In the genomic region with DNA sequence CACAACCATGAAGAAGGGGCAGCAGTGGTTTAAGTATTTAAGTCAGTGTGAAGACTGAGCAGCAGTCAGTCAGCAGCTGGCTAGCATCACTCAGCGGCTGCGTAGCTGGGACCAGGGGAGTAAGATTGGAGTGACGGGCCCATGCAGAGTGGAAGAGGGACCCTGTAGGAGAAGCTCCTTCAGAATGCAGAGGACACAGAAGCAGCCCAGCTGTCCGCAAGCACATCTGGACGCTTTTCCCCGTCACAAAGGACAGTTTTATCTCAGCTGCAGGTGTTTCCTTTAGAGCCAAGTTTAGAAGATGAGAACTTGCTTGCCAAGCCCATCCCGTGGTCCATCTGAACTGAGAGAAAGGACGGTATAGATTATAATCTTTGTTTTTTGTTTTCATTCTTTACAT, we compare ENCODE assay signal across 32 mouse cellular contexts. TPM values are rescaled to one million over a fixed set of nuclear protein-coding genes. Genes with fewer than 3 reads are reported as not detected.
DNase-seq lines count a peak whose midpoint lies in the region; ATAC-seq and TF ChIP-seq lines count a peak whose summit lies in the region.
"Had no signal": no experiment of that assay in that cellular context is flagged by ENCODE, and none has a peak within 500 bp of the region (broad histone marks: within the 10 kb centered on the region; RNA-seq: fewer than 3 reads in every experiment).

No protein-coding gene starts in this region.

- H3K9me3 ChIP-seq in midbrain, embryonic 11.5 days (ENCODE audit: control insufficient read depth, low read length) = no peaks in the 10 kb centered on the region
- H3K9me3 ChIP-seq in midbrain, embryonic 16.5 days (replicated peaks; ENCODE audit: control insufficient read depth, low read length, poor library complexity, severe bottlenecking) = no peaks in the 10 kb centered on the region
- H3K9me3 ChIP-seq in CH12.LX (replicated peaks; ENCODE audit: low read length) = peaks cover 4% of the 10 kb centered on the region
- no peaks in the 10 kb centered on the region for H3K9me3 ChIP-seq in kidney, embryonic 15.5 days (replicated peaks)
- H3K9me3 ChIP-seq: embryonic facial prominence, embryonic 15.5 days; forebrain, embryonic 13.5 days; limb, embryonic 10.5 days; limb, embryonic 15.5 days; liver, embryonic 13.5 days; neural tube, embryonic 15.5 days; stomach, embryonic 15.5 days had no signal

- DNase-seq in heart, postnatal 4 days = peak; percentile 37
- no peak for DNase-seq in heart, adult 18-20 months
- DNase-seq in midbrain, embryonic 11.5 days (ENCODE audit: low spot score, missing footprints) = peak; percentile 56
- peak; percentile 62 for DNase-seq in CH12.LX (ENCODE audit: extremely low read depth)
- DNase-seq in lung, postnatal 4 days = peak; percentile 9 to 59
- DNase-seq: adrenal gland, adult 2 months; adrenal gland, postnatal 36 days; cerebellum, adult 18-20 months; cerebellum, postnatal 10 days; gastrocnemius, postnatal 25 days; kidney, adult 9 months; kidney, postnatal 14 days; layer of hippocampus, adult 9-11 months; liver, embryonic 13.5 days; midbrain, embryonic 14.5 days; retina, postnatal 1 day; right cerebral cortex, postnatal 14 days had no signal

- no peaks in the 10 kb centered on the region for H3K36me3 ChIP-seq in midbrain, embryonic 11.5 days (ENCODE audit: control insufficient read depth, insufficient read depth, low read length)
- H3K36me3 ChIP-seq in midbrain, embryonic 16.5 days (ENCODE audit: control insufficient read depth, insufficient read depth, low read length) = peaks cover 2% of the 10 kb centered on the region; the same call in 1 of the 2 replicates
- peaks cover 17 to 25% of the 10 kb centered on the region in 2 experiments for H3K36me3 ChIP-seq in CH12.LX (replicated peaks in 1 of 2; ENCODE audit: control insufficient read depth in 1 of 2, insufficient read depth in 1 of 2, low read length in 1 of 2)
- H3K36me3 ChIP-seq in kidney, embryonic 15.5 days = peaks cover 15% of the 10 kb centered on the region

- WGBS in midbrain, embryonic 11.5 days = 81% methylated on average over 8 of the region's 8 CpGs
- 81% methylated on average over 8 of the region's 8 CpGs for WGBS in midbrain, embryonic 16.5 days
- 60% methylated on average over 8 of the region's 8 CpGs for WGBS in kidney, embryonic 15.5 days

- no peak for TF ChIP-seq RAD21 in CH12.LX (IDR thresholded peaks at IDR 0.05; ENCODE audit: low read depth, low read length)

- dilution Hi-C loops in CH12.LX (cut with MboI; ENCODE audit: extremely low pct_ligation_motif_present, extremely low pct_unique_long_range_greater_than_20kb, low sequenced_read_pairs) = no loop called here

- in situ Hi-C loops in CH12.LX (cut with MboI; ENCODE audit: low pct_ligation_motif_present, low pct_unique_long_range_greater_than_20kb, low sequenced_read_pairs) = loop anchor here (10.0 kb wide), 1 partner anchor 90 kb away; no protein-coding TSS in a partner anchor

- no peak overlapping the region for H3K4me3 ChIP-seq in midbrain, embryonic 11.5 days (ENCODE audit: low read depth, low read length)
- no peak overlapping the region for H3K4me3 ChIP-seq in midbrain, embryonic 16.5 days (ENCODE audit: low read depth, low read length)
- H3K4me3 ChIP-seq in CH12.LX (replicated peaks in 1 of 3; ENCODE audit: low read depth in 2 of 3, low read length in 2 of 3, poor library complexity in 1 of 3) = peak overlapping the region in 1 of 3 experiments; percentile 24
- H3K4me3 ChIP-seq in kidney, embryonic 15.5 days (replicated peaks) = no peak overlapping the region
- H3K4me3 ChIP-seq: embryonic facial prominence, embryonic 15.5 days; forebrain, embryonic 13.5 days; limb, embryonic 10.5 days; limb, embryonic 15.5 days; liver, embryonic 13.5 days; neural tube, embryonic 15.5 days; stomach, embryonic 15.5 days had no signal

- no peaks in the 10 kb centered on the region for H3K27me3 ChIP-seq in midbrain, embryonic 11.5 days (ENCODE audit: control insufficient read depth, insufficient read depth, low read length)
- H3K27me3 ChIP-seq in midbrain, embryonic 16.5 days (ENCODE audit: control insufficient read depth, insufficient read depth, low read depth, low read length) = no peaks in the 10 kb centered on the region
- H3K27me3 ChIP-seq in CH12.LX (replicated peaks) = no peaks in the 10 kb centered on the region
- no peaks in the 10 kb centered on the region for H3K27me3 ChIP-seq in kidney, embryonic 15.5 days
- H3K27me3 ChIP-seq: embryonic facial prominence, embryonic 15.5 days; forebrain, embryonic 13.5 days; limb, embryonic 15.5 days; neural tube, embryonic 15.5 days; stomach, embryonic 15.5 days had no signal

- no peak overlapping the region for H3K9ac ChIP-seq in midbrain, embryonic 11.5 days (ENCODE audit: low read length)
- no peak overlapping the region for H3K9ac ChIP-seq in midbrain, embryonic 16.5 days (ENCODE audit: low read depth, low read length)
- peak overlapping the region; percentile 70 for H3K9ac ChIP-seq in CH12.LX (ENCODE audit: insufficient read depth, low read depth)
- no peak overlapping the region for H3K9ac ChIP-seq in kidney, embryonic 15.5 days
- H3K9ac ChIP-seq: embryonic facial prominence, embryonic 15.5 days; forebrain, embryonic 13.5 days; hindbrain, embryonic 14.5 days; limb, embryonic 15.5 days; liver, embryonic 13.5 days; neural tube, embryonic 15.5 days; stomach, embryonic 15.5 days had no signal

- H3K27ac ChIP-seq in midbrain, embryonic 11.5 days (ENCODE audit: low read depth, low read length) = no peak overlapping the region
- no peak overlapping the region for H3K27ac ChIP-seq in midbrain, embryonic 16.5 days (ENCODE audit: low read length)
- H3K27ac ChIP-seq in CH12.LX (ENCODE audit: insufficient read depth, low read depth) = peak overlapping the region; percentile 86
- H3K27ac ChIP-seq in kidney, embryonic 15.5 days = no peak overlapping the region
- H3K27ac ChIP-seq: embryonic facial prominence, embryonic 15.5 days; forebrain, embryonic 13.5 days; hindbrain, embryonic 14.5 days; limb, embryonic 10.5 days; limb, embryonic 15.5 days; liver, embryonic 13.5 days; macrophage; neural tube, embryonic 15.5 days; stomach, embryonic 15.5 days had no signal

- ATAC-seq in midbrain, embryonic 11.5 days (ENCODE audit: low FRiP score) = no peak
- ATAC-seq in midbrain, embryonic 16.5 days = no peak
- no peak for ATAC-seq in kidney, embryonic 15.5 days (replicated peaks; ENCODE audit: low FRiP score)
- ATAC-seq: activated CD4-positive, CD25-positive, alpha-beta regulatory T cell, adult 4 months; forebrain, embryonic 13.5 days; intestine, postnatal 0 days had no signal

- no peak overlapping the region for H3K4me2 ChIP-seq in midbrain, embryonic 11.5 days
- H3K4me2 ChIP-seq in midbrain, embryonic 16.5 days (ENCODE audit: low read length) = no peak overlapping the region
- H3K4me2 ChIP-seq in CH12.LX (ENCODE audit: insufficient read depth, low read depth, poor library complexity, severe bottlenecking) = peak overlapping the region; percentile 93
- H3K4me2 ChIP-seq in kidney, embryonic 15.5 days = no peak overlapping the region
- H3K4me2 ChIP-seq: embryonic facial prominence, embryonic 15.5 days; forebrain, embryonic 13.5 days; hindbrain, embryonic 14.5 days; limb, embryonic 15.5 days; liver, embryonic 13.5 days; neural tube, embryonic 15.5 days; stomach, embryonic 15.5 days had no signal

- no peak for TF ChIP-seq CTCF in CH12.LX (conservative IDR thresholded peaks at IDR 0.05 in 1 of 2, IDR thresholded peaks at IDR 0.05 in 1 of 2; ENCODE audit: low read depth in 2 of 2, low read length in 2 of 2)

- TF ChIP-seq POLR2A in CH12.LX (IDR thresholded peaks at IDR 0.05; ENCODE audit: low read depth, low read length) = peak; percentile 15; the same call in 1 of the 2 replicates

- TF ChIP-seq EP300 in CH12.LX (IDR thresholded peaks at IDR 0.05; ENCODE audit: low read length) = peak; percentile 81

- no peaks in the 10 kb centered on the region for H3K4me1 ChIP-seq in midbrain, embryonic 11.5 days (ENCODE audit: control insufficient read depth, insufficient read depth, low read length)
- H3K4me1 ChIP-seq in midbrain, embryonic 16.5 days (ENCODE audit: control insufficient read depth, insufficient read depth, low read length) = no peaks in the 10 kb centered on the region
- H3K4me1 ChIP-seq in CH12.LX (ENCODE audit: control insufficient read depth in 1 of 2, insufficient read depth in 2 of 2) = peaks cover 13 to 46% of the 10 kb centered on the region in 2 experiments
- no peaks in the 10 kb centered on the region for H3K4me1 ChIP-seq in kidney, embryonic 15.5 days
- H3K4me1 ChIP-seq: limb, embryonic 10.5 days; limb, embryonic 15.5 days; stomach, embryonic 15.5 days had no signal

- H3K79me2 ChIP-seq in CH12.LX (replicated peaks; ENCODE audit: control insufficient read depth, extremely low read depth, insufficient read depth, poor library complexity, severe bottlenecking) = peaks cover 4% of the 10 kb centered on the region; the same call in 1 of the 2 replicates

RNA-seq across cellular contexts. Expression of gene Ube2j1, which starts 6.8 kb away (rescaled TPM):
- 10 to 100 TPM; 44.9 to 46.6 TPM for total RNA-seq in heart, postnatal 4 days (2021)
- total RNA-seq in heart, adult 18-20 months (2021) = 10 to 100 TPM; 38.7 to 43.1 TPM
- 59.6 and 62.8 TPM in 2 replicates for polyA plus RNA-seq in midbrain, embryonic 11.5 days (2014; fragmentation: Nextera tagmentation; extraction: Ambion mirVana)
- 63.2 and 66.4 TPM in 2 replicates for polyA plus RNA-seq in midbrain, embryonic 16.5 days (2015; fragmentation: Nextera tagmentation; extraction: Ambion mirVana)
- total RNA-seq in CH12.LX (2012; rRNA removed) = 64.3 and 70.0 TPM in 2 replicates
- total RNA-seq in CH12.LX (2014; rRNA removed) = 122 and 131 TPM in 2 replicates
- polyA plus RNA-seq in CH12.LX (2012; ENCODE audit: insufficient read length, low read depth) = 93.0 and 103 TPM in 2 replicates
- polyA plus RNA-seq in kidney, embryonic 15.5 days (2015; fragmentation: Nextera tagmentation; extraction: Ambion mirVana) = 44.7 and 48.9 TPM in 2 replicates

RNA-seq across cellular contexts. Expression of gene Gabrr2, which starts 38.4 kb away (rescaled TPM):
- not detected for total RNA-seq in heart, postnatal 4 days (2021)
- 1 to 10 TPM; 1.5 to 1.6 TPM for total RNA-seq in heart, adult 18-20 months (2021)
- polyA plus RNA-seq in midbrain, embryonic 11.5 days (2014; fragmentation: Nextera tagmentation; extraction: Ambion mirVana) = 0.26 and 0.30 TPM in 2 replicates
- 0.34 and 0.80 TPM in 2 replicates for polyA plus RNA-seq in midbrain, embryonic 16.5 days (2015; fragmentation: Nextera tagmentation; extraction: Ambion mirVana)
- total RNA-seq in CH12.LX (2012; rRNA removed) = 0.17 and 0.42 TPM in 2 replicates
- not detected in 2 replicates for total RNA-seq in CH12.LX (2014; rRNA removed)
- 0.31 and 0.59 TPM in 2 replicates for polyA plus RNA-seq in CH12.LX (2012; ENCODE audit: insufficient read length, low read depth)
- 0.36 TPM in 1 of 2 replicates, not detected in the other for polyA plus RNA-seq in kidney, embryonic 15.5 days (2015; fragmentation: Nextera tagmentation; extraction: Ambion mirVana)
- total RNA-seq: adrenal gland, adult 2 months; common myeloid progenitor, adult 5-6 weeks; ES-E14; left cerebral cortex, postnatal 10 days had no signal
- polyA plus RNA-seq: liver, embryonic 13.5 days; macrophage had no signal

RNA-seq across cellular contexts. Expression of gene Rragd, which starts 41.6 kb away (rescaled TPM):
- total RNA-seq in heart, postnatal 4 days (2021) = 10 to 100 TPM; 81.7 to 84.3 TPM
- 100 to 1,000 TPM in 1 of 2 experiments, 10 to 100 TPM in 1; 95.4 to 110 TPM for total RNA-seq in heart, adult 18-20 months (2021)
- 32.9 and 34.9 TPM in 2 replicates for polyA plus RNA-seq in midbrain, embryonic 11.5 days (2014; fragmentation: Nextera tagmentation; extraction: Ambion mirVana)
- polyA plus RNA-seq in midbrain, embryonic 16.5 days (2015; fragmentation: Nextera tagmentation; extraction: Ambion mirVana) = 38.3 and 39.4 TPM in 2 replicates
- 0.76 and 1.4 TPM in 2 replicates for total RNA-seq in CH12.LX (2012; rRNA removed)
- 0.46 and 0.49 TPM in 2 replicates for total RNA-seq in CH12.LX (2014; rRNA removed)
- 0.82 and 1.1 TPM in 2 replicates for polyA plus RNA-seq in CH12.LX (2012; ENCODE audit: insufficient read length, low read depth)
- 17.6 and 21.1 TPM in 2 replicates for polyA plus RNA-seq in kidney, embryonic 15.5 days (2015; fragmentation: Nextera tagmentation; extraction: Ambion mirVana)

Comparison
In these comparisons a context has a peak if more than half of its experiments do, and no peak if none do; other contexts are left out.
1. DNase-seq: peak in heart, postnatal 4 days (single experiment), midbrain, embryonic 11.5 days (single experiment), CH12.LX (single experiment) and lung, postnatal 4 days (2 of 2); none in heart, adult 18-20 months (0 of 2).